Mouse (Mus musculus): ENCODE data around the gene H2-T22. TPM values are rescaled to one million over a fixed set of nuclear protein-coding genes. Genes with fewer than 3 reads are reported as not detected.
"Not testable (repeated sequence)": the region's sequence is repeated elsewhere in the genome, so short reads cannot be mapped to it uniquely, and the experiment has no call there.

H2-T22 gene
- 7.4 and 8.9 TPM in 2 replicates for polyA plus RNA-seq (2016; fragmentation: Nextera tagmentation; extraction: Ambion mirVana)

GRCm38 (mm10) chr17:36042610-36043169 lies at the start of gene H2-T22, which contains the start of gene Gm6034:
TSS of gene H2-T22 (minus strand) at chr17:36042747.
TSS of gene Gm6034 (plus strand) at chr17:36042961.
- peaks cover 21% of the 10 kb centered on the region for H3K27me3 ChIP-seq (ENCODE audit: insufficient read depth, poor library complexity, severe bottlenecking)
- peak; percentile 65 for DNase-seq (ENCODE audit: low spot score)
- not testable (repeated sequence) for H3K9me3 ChIP-seq, H3K27ac ChIP-seq, H3K36me3 ChIP-seq
- WGBS, result 3% methylated on average over 12 of the region's 12 CpGs
- H3K4me3 ChIP-seq, result peak within 1 kb of the TSS; percentile 50
- peaks cover 13% of the 10 kb centered on the region for H3K4me1 ChIP-seq (replicated peaks)

GRCm38 (mm10) chr17:36091933-36092332 lies 49.4 kb upstream of the H2-T22 start:
- H3K9me3 ChIP-seq; H3K4me1 ChIP-seq (replicated peaks); H3K4me3 ChIP-seq; H3K27me3 ChIP-seq (ENCODE audit: insufficient read depth, poor library complexity, severe bottlenecking); H3K36me3 ChIP-seq; DNase-seq (ENCODE audit: low spot score); H3K27ac ChIP-seq: not testable (repeated sequence)
- WGBS, result no CpG with 5 or more reads among the region's 2 CpGs

GRCm38 (mm10) chr17:36085976-36086375 lies 43.4 kb upstream of the H2-T22 start:
- Histone ChIP-seq H3K27me3 (ENCODE audit: insufficient read depth, poor library complexity, severe bottlenecking) (peaks cover 39% of the 10 kb centered on the region), H3K4me1 (replicated peaks) (peaks cover 18% of the 10 kb centered on the region)
- WGBS, result 78% methylated on average over 1 of the region's 1 CpGs
- not testable (repeated sequence) for H3K4me3 ChIP-seq; H3K27ac ChIP-seq; DNase-seq (ENCODE audit: low spot score); H3K9me3 ChIP-seq; H3K36me3 ChIP-seq

DNA sequence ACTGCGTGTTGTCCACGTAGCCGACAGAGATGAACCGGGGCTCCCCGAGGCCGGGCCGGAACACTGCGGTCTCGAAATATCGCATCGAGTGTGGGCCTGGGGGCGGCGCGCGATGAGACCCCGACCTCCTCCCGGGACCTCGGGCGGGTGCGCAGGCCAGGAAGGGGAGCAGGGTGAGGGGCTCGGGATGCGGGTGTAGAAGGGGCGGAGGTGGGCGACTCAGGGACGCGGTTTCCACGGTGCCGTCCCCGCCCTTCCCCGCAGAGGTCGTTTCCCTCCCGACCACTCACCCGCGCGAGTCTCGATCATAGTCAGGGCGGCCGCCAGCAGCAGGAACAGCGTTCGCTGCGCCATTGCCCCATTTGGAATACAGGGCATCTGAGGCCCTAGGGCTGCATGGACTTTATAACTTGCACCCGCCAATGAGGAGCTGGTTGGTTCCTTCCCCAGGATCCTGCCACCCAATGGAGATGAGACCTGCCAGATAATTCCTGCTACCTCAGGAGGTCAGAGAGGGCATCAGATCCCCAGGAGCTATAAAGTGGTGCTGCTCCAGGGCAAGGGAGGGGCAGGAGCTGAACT lies 41.4 kb upstream of the H2-T22 start:
- no peaks in the 10 kb centered on the region for H3K9me3 ChIP-seq
- WGBS, result 1% methylated on average over 42 of the region's 42 CpGs
- peak overlapping the region; percentile 86 for H3K27ac ChIP-seq
- H3K36me3 ChIP-seq, result no peaks in the 10 kb centered on the region
- peaks cover 18% of the 10 kb centered on the region for H3K4me1 ChIP-seq (replicated peaks)
- H3K27me3 ChIP-seq (ENCODE audit: insufficient read depth, poor library complexity, severe bottlenecking), result peaks cover 39% of the 10 kb centered on the region
- H3K4me3 ChIP-seq, result peak overlapping the region; percentile 72
- DNase-seq (ENCODE audit: low spot score), result no peak

- H3K4me3 ChIP-seq, result peak overlapping the region; percentile 72
- no peaks in the 10 kb centered on the region for H3K36me3 ChIP-seq
- H3K9me3 ChIP-seq, result no peaks in the 10 kb centered on the region
- WGBS, result under 1% methylated on average over 46 of the region's 46 CpGs
- DNase-seq (ENCODE audit: low spot score), result peak; percentile 79
- peaks cover 18% of the 10 kb centered on the region for H3K4me1 ChIP-seq (replicated peaks)
- peak overlapping the region; percentile 86 for H3K27ac ChIP-seq
- H3K27me3 ChIP-seq (ENCODE audit: insufficient read depth, poor library complexity, severe bottlenecking), result peaks cover 39% of the 10 kb centered on the region
These were observed 40.8 kb upstream of the H2-T22 start for GRCm38 (mm10) chr17:36083266-36083869.

DNA sequence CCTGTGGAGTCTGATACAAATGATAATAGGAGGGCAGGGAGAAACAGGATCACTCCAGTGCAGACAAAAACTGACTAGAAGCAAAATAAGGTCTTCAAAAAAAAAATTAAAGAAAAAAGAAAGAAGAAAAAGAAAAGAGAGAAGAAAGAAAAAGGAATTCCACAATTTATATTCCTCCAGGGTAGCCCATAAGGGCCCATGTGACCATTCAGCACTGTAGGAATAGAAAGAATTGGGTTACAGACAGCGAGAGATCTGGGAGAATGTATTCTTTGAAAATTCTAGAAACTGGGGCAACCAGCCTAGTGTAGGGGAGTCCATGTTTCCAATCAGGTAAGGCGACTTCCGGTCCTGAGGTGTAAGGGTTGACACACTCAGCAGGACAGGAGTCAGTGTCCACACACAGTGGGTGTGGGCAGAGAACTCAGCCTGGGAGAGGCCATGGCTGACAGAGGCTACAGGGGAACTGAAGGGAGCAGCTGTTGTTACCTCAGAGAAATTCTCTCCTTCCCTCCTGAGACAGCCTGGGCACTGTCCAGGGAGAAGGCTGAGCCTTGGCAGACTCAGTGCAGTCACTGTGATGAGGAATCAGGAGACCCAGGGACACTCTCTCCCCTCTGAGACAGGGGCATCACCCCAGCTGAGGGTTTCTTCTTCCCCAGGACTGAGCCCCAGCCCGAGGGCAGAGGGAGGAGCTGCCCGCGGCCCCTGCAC lies 40.1 kb upstream of the H2-T22 start:
- WGBS, result 26% methylated on average over 6 of the region's 6 CpGs
- peak overlapping the region; percentile 72 for H3K4me3 ChIP-seq
- H3K27me3 ChIP-seq (ENCODE audit: insufficient read depth, poor library complexity, severe bottlenecking), result peaks cover 39% of the 10 kb centered on the region
- H3K27ac ChIP-seq; H3K9me3 ChIP-seq; DNase-seq (ENCODE audit: low spot score); H3K36me3 ChIP-seq: not testable (repeated sequence)
- H3K4me1 ChIP-seq (replicated peaks), result peaks cover 18% of the 10 kb centered on the region

DNA sequence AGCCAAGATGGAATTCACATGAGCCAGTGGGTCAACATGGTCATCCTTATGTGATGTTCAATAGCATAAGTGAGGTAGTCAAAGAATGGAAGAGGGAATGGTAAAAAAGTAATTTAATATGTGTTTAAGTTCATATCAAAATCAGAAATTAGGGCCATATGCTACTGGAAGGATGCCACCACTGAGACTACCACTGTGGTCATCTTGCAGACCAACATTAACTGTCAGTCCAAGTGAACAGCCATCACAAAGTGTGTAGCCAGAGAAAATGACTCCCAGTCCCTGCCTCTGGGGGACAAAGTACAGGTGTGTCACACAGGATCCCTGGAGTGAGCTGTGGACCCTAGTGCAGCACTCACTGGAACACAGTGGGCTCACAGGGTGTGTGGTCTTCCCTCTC lies 39.4 kb upstream of the H2-T22 start:
- Histone ChIP-seq H3K4me1 (replicated peaks) (peaks cover 18% of the 10 kb centered on the region), H3K27me3 (ENCODE audit: insufficient read depth, poor library complexity, severe bottlenecking) (peaks cover 39% of the 10 kb centered on the region)
- H3K9me3 ChIP-seq; H3K27ac ChIP-seq; H3K36me3 ChIP-seq; H3K4me3 ChIP-seq; DNase-seq (ENCODE audit: low spot score): not testable (repeated sequence)

- peak; percentile 66 for DNase-seq (ENCODE audit: low spot score)
- Histone ChIP-seq H3K9me3 (no peaks in the 10 kb centered on the region), H3K27me3 (ENCODE audit: insufficient read depth, poor library complexity, severe bottlenecking) (no peaks in the 10 kb centered on the region), H3K27ac (no peak overlapping the region), H3K4me1 (replicated peaks) (no peaks in the 10 kb centered on the region), H3K4me3 (no peak overlapping the region), H3K36me3 (no peaks in the 10 kb centered on the region)
- WGBS, result 24% methylated on average over 2 of the region's 2 CpGs
These were observed 18.3 kb upstream of the H2-T22 start for GRCm38 (mm10) chr17:36060829-36061228.

DNA sequence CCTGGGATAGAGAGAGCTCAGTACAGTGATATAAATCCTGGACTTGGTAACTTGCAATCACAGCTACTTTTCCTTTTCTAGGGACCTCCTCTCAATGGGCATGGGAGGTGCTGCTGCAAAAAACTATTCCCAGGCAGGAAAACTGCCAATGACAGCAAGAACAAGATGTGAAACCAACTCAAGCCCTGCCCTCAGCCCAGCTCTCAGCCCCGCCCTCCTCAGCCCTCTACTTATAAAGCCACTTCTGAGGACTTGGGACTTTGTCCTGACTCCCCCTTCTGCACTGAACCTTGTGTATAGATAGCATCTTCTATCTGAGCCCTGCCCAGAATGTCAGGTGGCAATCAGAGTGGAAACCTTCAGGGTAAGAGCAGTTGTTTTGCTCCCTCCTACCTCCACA lies 15.8 kb upstream of the H2-T22 start, which contains the start of gene Gm11127:
Gm11127 (minus strand) TSS at position 10 of the 400 bp plus-strand sequence.
- not testable (repeated sequence) for H3K4me3 ChIP-seq; H3K36me3 ChIP-seq; DNase-seq (ENCODE audit: low spot score); H3K27ac ChIP-seq; H3K4me1 ChIP-seq (replicated peaks); H3K9me3 ChIP-seq; H3K27me3 ChIP-seq (ENCODE audit: insufficient read depth, poor library complexity, severe bottlenecking)
- WGBS, result 71% methylated on average over 1 of the region's 1 CpGs

DNA sequence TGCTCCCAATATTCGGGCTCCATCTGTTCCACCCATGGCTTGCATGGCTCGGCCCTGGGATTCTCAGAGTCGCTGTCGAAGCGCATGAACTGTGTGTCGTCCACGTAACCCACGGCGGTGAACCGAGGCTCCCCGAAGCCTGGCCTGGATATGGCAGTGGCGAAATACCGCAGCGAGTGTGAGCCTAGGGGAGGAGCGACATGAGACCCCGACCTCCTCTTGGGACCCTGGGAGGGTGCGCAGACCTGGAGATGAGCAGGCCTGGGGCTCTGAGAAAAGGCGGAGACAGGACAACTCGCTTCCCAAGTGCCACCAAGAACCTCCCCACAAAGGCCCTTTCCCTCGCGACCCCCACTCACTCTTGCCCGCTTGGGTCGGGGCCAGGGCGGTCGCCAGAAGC lies 15.4 kb upstream of the H2-T22 start:
- not testable (repeated sequence) for H3K9me3 ChIP-seq; H3K27ac ChIP-seq; H3K4me1 ChIP-seq (replicated peaks); DNase-seq (ENCODE audit: low spot score); H3K36me3 ChIP-seq; H3K4me3 ChIP-seq; H3K27me3 ChIP-seq (ENCODE audit: insufficient read depth, poor library complexity, severe bottlenecking)
- 92% methylated on average over 25 of the region's 25 CpGs for WGBS

- Histone ChIP-seq H3K27me3 (ENCODE audit: insufficient read depth, poor library complexity, severe bottlenecking) (peaks cover 21% of the 10 kb centered on the region), H3K36me3 (no peaks in the 10 kb centered on the region), H3K4me3 (peak overlapping the region; percentile 50), H3K9me3 (no peaks in the 10 kb centered on the region), H3K4me1 (replicated peaks) (peaks cover 13% of the 10 kb centered on the region), H3K27ac (no peak overlapping the region)
- DNase-seq (ENCODE audit: low spot score), result no peak
- 82% methylated on average over 3 of the region's 3 CpGs for WGBS
These were observed 739 bp upstream of the H2-T22 start for GRCm38 (mm10) chr17:36043286-36043685.

- 2% methylated on average over 19 of the region's 19 CpGs for WGBS
- peaks cover 21% of the 10 kb centered on the region for H3K27me3 ChIP-seq (ENCODE audit: insufficient read depth, poor library complexity, severe bottlenecking)
These were observed 492 bp downstream of the H2-T22 start for GRCm38 (mm10) chr17:36042055-36042454.

GRCm38 (mm10) chr17:36040604-36041003 lies 1.9 kb downstream of the H2-T22 start:
- not testable (repeated sequence) for H3K9me3 ChIP-seq; H3K27ac ChIP-seq; H3K4me3 ChIP-seq; DNase-seq (ENCODE audit: low spot score); H3K36me3 ChIP-seq
- 85% methylated on average over 2 of the region's 2 CpGs for WGBS
- Histone ChIP-seq H3K27me3 (ENCODE audit: insufficient read depth, poor library complexity, severe bottlenecking) (peaks cover 21% of the 10 kb centered on the region), H3K4me1 (replicated peaks) (peaks cover 13% of the 10 kb centered on the region)

More at GRCm38 (mm10) chr17:36042055-36042454, 492 bp downstream of the H2-T22 start:
- Histone ChIP-seq H3K4me1 (replicated peaks) (peaks cover 13% of the 10 kb centered on the region), H3K4me3 (peak overlapping the region; percentile 50)
- not testable (repeated sequence) for DNase-seq (ENCODE audit: low spot score); H3K36me3 ChIP-seq; H3K27ac ChIP-seq; H3K9me3 ChIP-seq

All from hindbrain, embryonic 10.5 days (tissue).